Mouse (Mus musculus): ENCODE data around the gene Srp9. TPM values are rescaled to one million over a fixed set of nuclear protein-coding genes. Genes with fewer than 3 reads are reported as not detected.

Gene Srp9
- polyA plus RNA-seq, 1 experiment from 2014 or later, result 153 TPM

GRCm38 (mm10) chr1:182090298-182090677 lies 34.2 kb upstream of the Srp9 start:
- ATAC-seq (ENCODE audit: low read depth), result peak; percentile 25; the same call in 1 of the 2 replicates
- no peaks in the 10 kb centered on the region for H3K27me3 ChIP-seq (ENCODE audit: control insufficient read depth, insufficient read depth, low read length)
- H3K4me3 ChIP-seq (ENCODE audit: low read depth, low read length), result no peak overlapping the region
- 13% methylated on average over 5 of the region's 5 CpGs for WGBS
- H3K36me3 ChIP-seq (ENCODE audit: control insufficient read depth, insufficient read depth, low read length), result no peaks in the 10 kb centered on the region
- H3K27ac ChIP-seq (ENCODE audit: low read depth, low read length), result peak overlapping the region; percentile 73
- peaks cover 21% of the 10 kb centered on the region; the same call in 1 of the 2 replicates for H3K4me1 ChIP-seq (ENCODE audit: control insufficient read depth, insufficient read depth, low read length)
- H3K4me2 ChIP-seq (ENCODE audit: low read depth, low read length), result no peak overlapping the region
- H3K9ac ChIP-seq (replicated peaks; ENCODE audit: low read depth, low read length), result no peak overlapping the region
- H3K9me3 ChIP-seq (ENCODE audit: control insufficient read depth, low read length), result no peaks in the 10 kb centered on the region

GRCm38 (mm10) chr1:182091261-182091660 lies 33.3 kb upstream of the Srp9 start:
- Histone ChIP-seq H3K9me3 (ENCODE audit: control insufficient read depth, low read length) (no peaks in the 10 kb centered on the region), H3K27me3 (ENCODE audit: control insufficient read depth, insufficient read depth, low read length) (no peaks in the 10 kb centered on the region), H3K27ac (ENCODE audit: low read depth, low read length) (no peak overlapping the region; the same call in 1 of the 2 replicates), H3K4me3 (ENCODE audit: low read depth, low read length) (no peak overlapping the region), H3K4me1 (ENCODE audit: control insufficient read depth, insufficient read depth, low read length) (peaks cover 21% of the 10 kb centered on the region; the same call in 1 of the 2 replicates), H3K4me2 (ENCODE audit: low read depth, low read length) (no peak overlapping the region), H3K36me3 (ENCODE audit: control insufficient read depth, insufficient read depth, low read length) (no peaks in the 10 kb centered on the region), H3K9ac (replicated peaks; ENCODE audit: low read depth, low read length) (no peak overlapping the region)
- no peak for ATAC-seq (ENCODE audit: low read depth)
- 41% methylated on average over 7 of the region's 7 CpGs for WGBS

GRCm38 (mm10) chr1:182091746-182092412 lies 32.7 kb upstream of the Srp9 start:
- H3K9me3 ChIP-seq (ENCODE audit: control insufficient read depth, low read length), result no peaks in the 10 kb centered on the region
- WGBS, result 79% methylated on average over 13 of the region's 13 CpGs
- ATAC-seq (ENCODE audit: low read depth), result no peak
- H3K4me3 ChIP-seq (ENCODE audit: low read depth, low read length), result no peak overlapping the region
- no peak overlapping the region for H3K4me2 ChIP-seq (ENCODE audit: low read depth, low read length)
- H3K27ac ChIP-seq (ENCODE audit: low read depth, low read length), result no peak overlapping the region
- no peaks in the 10 kb centered on the region for H3K36me3 ChIP-seq (ENCODE audit: control insufficient read depth, insufficient read depth, low read length)
- H3K9ac ChIP-seq (replicated peaks; ENCODE audit: low read depth, low read length), result no peak overlapping the region
- H3K27me3 ChIP-seq (ENCODE audit: control insufficient read depth, insufficient read depth, low read length), result no peaks in the 10 kb centered on the region
- H3K4me1 ChIP-seq (ENCODE audit: control insufficient read depth, insufficient read depth, low read length), result peaks cover 21% of the 10 kb centered on the region; the same call in 1 of the 2 replicates

- Histone ChIP-seq H3K9me3 (ENCODE audit: control insufficient read depth, low read length) (no peaks in the 10 kb centered on the region), H3K36me3 (ENCODE audit: control insufficient read depth, insufficient read depth, low read length) (no peaks in the 10 kb centered on the region), H3K4me2 (ENCODE audit: low read depth, low read length) (no peak overlapping the region), H3K27me3 (ENCODE audit: control insufficient read depth, insufficient read depth, low read length) (no peaks in the 10 kb centered on the region), H3K9ac (replicated peaks; ENCODE audit: low read depth, low read length) (no peak overlapping the region), H3K27ac (ENCODE audit: low read depth, low read length) (no peak overlapping the region), H3K4me1 (ENCODE audit: control insufficient read depth, insufficient read depth, low read length) (peaks cover 21% of the 10 kb centered on the region; the same call in 1 of the 2 replicates), H3K4me3 (ENCODE audit: low read depth, low read length) (no peak overlapping the region)
- ATAC-seq (ENCODE audit: low read depth), result no peak
- 77% methylated on average over 5 of the region's 5 CpGs for WGBS
Measured at GRCm38 (mm10) chr1:182092413-182092800, 32.1 kb upstream of the Srp9 start.

- Histone ChIP-seq H3K9ac (replicated peaks; ENCODE audit: low read depth, low read length) (no peak overlapping the region), H3K4me1 (ENCODE audit: control insufficient read depth, insufficient read depth, low read length) (peaks cover 21% of the 10 kb centered on the region; the same call in 1 of the 2 replicates), H3K27me3 (ENCODE audit: control insufficient read depth, insufficient read depth, low read length) (no peaks in the 10 kb centered on the region), H3K4me3 (ENCODE audit: low read depth, low read length) (no peak overlapping the region), H3K36me3 (ENCODE audit: control insufficient read depth, insufficient read depth, low read length) (no peaks in the 10 kb centered on the region), H3K27ac (ENCODE audit: low read depth, low read length) (no peak overlapping the region), H3K4me2 (ENCODE audit: low read depth, low read length) (no peak overlapping the region), H3K9me3 (ENCODE audit: control insufficient read depth, low read length) (no peaks in the 10 kb centered on the region)
- 93% methylated on average over 5 of the region's 5 CpGs for WGBS
- ATAC-seq (ENCODE audit: low read depth), result no peak
Measured at GRCm38 (mm10) chr1:182093407-182093806, 31.1 kb upstream of the Srp9 start.

GRCm38 (mm10) chr1:182094473-182095136 lies 29.9 kb upstream of the Srp9 start:
- Histone ChIP-seq H3K9ac (replicated peaks; ENCODE audit: low read depth, low read length) (no peak overlapping the region), H3K9me3 (ENCODE audit: control insufficient read depth, low read length) (no peaks in the 10 kb centered on the region), H3K4me1 (ENCODE audit: control insufficient read depth, insufficient read depth, low read length) (peaks cover 16% of the 10 kb centered on the region; the same call in 1 of the 2 replicates), H3K27ac (ENCODE audit: low read depth, low read length) (no peak overlapping the region), H3K27me3 (ENCODE audit: control insufficient read depth, insufficient read depth, low read length) (no peaks in the 10 kb centered on the region), H3K4me3 (ENCODE audit: low read depth, low read length) (no peak overlapping the region), H3K4me2 (ENCODE audit: low read depth, low read length) (no peak overlapping the region), H3K36me3 (ENCODE audit: control insufficient read depth, insufficient read depth, low read length) (no peaks in the 10 kb centered on the region)
- no peak for ATAC-seq (ENCODE audit: low read depth)
- WGBS, result 35% methylated on average over 15 of the region's 15 CpGs

- no peak overlapping the region for H3K9ac ChIP-seq (replicated peaks; ENCODE audit: low read depth, low read length)
- peak; percentile 21; the same call in 1 of the 2 replicates for ATAC-seq (ENCODE audit: low read depth)
- WGBS, result 16% methylated on average over 10 of the region's 10 CpGs
- H3K4me1 ChIP-seq (ENCODE audit: control insufficient read depth, insufficient read depth, low read length), result peaks cover 16% of the 10 kb centered on the region; the same call in 1 of the 2 replicates
- H3K27me3 ChIP-seq (ENCODE audit: control insufficient read depth, insufficient read depth, low read length), result no peaks in the 10 kb centered on the region
- no peak overlapping the region for H3K27ac ChIP-seq (ENCODE audit: low read depth, low read length)
- H3K4me2 ChIP-seq (ENCODE audit: low read depth, low read length), result no peak overlapping the region
- no peaks in the 10 kb centered on the region for H3K9me3 ChIP-seq (ENCODE audit: control insufficient read depth, low read length)
- H3K36me3 ChIP-seq (ENCODE audit: control insufficient read depth, insufficient read depth, low read length), result no peaks in the 10 kb centered on the region
- no peak overlapping the region for H3K4me3 ChIP-seq (ENCODE audit: low read depth, low read length)
Measured at GRCm38 (mm10) chr1:182095240-182095741, 29.2 kb upstream of the Srp9 start.

GRCm38 (mm10) chr1:182096707-182097106 lies 27.8 kb upstream of the Srp9 start:
- H3K9ac ChIP-seq (replicated peaks; ENCODE audit: low read depth, low read length), result no peak overlapping the region
- H3K9me3 ChIP-seq (ENCODE audit: control insufficient read depth, low read length), result no peaks in the 10 kb centered on the region
- no peaks in the 10 kb centered on the region for H3K27me3 ChIP-seq (ENCODE audit: control insufficient read depth, insufficient read depth, low read length)
- no peak for ATAC-seq (ENCODE audit: low read depth)
- H3K4me2 ChIP-seq (ENCODE audit: low read depth, low read length), result no peak overlapping the region
- no peak overlapping the region for H3K27ac ChIP-seq (ENCODE audit: low read depth, low read length)
- WGBS, result 93% methylated on average over 5 of the region's 5 CpGs
- no peak overlapping the region for H3K4me3 ChIP-seq (ENCODE audit: low read depth, low read length)
- H3K36me3 ChIP-seq (ENCODE audit: control insufficient read depth, insufficient read depth, low read length), result no peaks in the 10 kb centered on the region
- peaks cover 7% of the 10 kb centered on the region; the same call in 1 of the 2 replicates for H3K4me1 ChIP-seq (ENCODE audit: control insufficient read depth, insufficient read depth, low read length)

GRCm38 (mm10) chr1:182099062-182099461 lies 25.5 kb upstream of the Srp9 start:
- Histone ChIP-seq H3K4me1 (ENCODE audit: control insufficient read depth, insufficient read depth, low read length) (peaks cover 7% of the 10 kb centered on the region; the same call in 1 of the 2 replicates), H3K9ac (replicated peaks; ENCODE audit: low read depth, low read length) (no peak overlapping the region), H3K27ac (ENCODE audit: low read depth, low read length) (no peak overlapping the region), H3K9me3 (ENCODE audit: control insufficient read depth, low read length) (no peaks in the 10 kb centered on the region), H3K4me3 (ENCODE audit: low read depth, low read length) (no peak overlapping the region), H3K4me2 (ENCODE audit: low read depth, low read length) (no peak overlapping the region), H3K36me3 (ENCODE audit: control insufficient read depth, insufficient read depth, low read length) (no peaks in the 10 kb centered on the region), H3K27me3 (ENCODE audit: control insufficient read depth, insufficient read depth, low read length) (no peaks in the 10 kb centered on the region)
- no peak for ATAC-seq (ENCODE audit: low read depth)
- 60% methylated on average over 5 of the region's 5 CpGs for WGBS
